Mouse (Mus musculus) olfactory bulb, adult 2 months (tissue): Measurements from ENCODE around the gene Serpine1.

Source experiments
- CTCF ChIP-seq: fragments of 200-500 bp; IDR thresholded peaks from 2 replicates; pipeline ENCODE4 v1.5.1; 2012; ENCODE audit warnings: low read depth, mild to moderate bottlenecking, low read length, moderate library complexity; ENCODE audit not compliant: insufficient read depth
- POLR2A ChIP-seq: fragments of 200-500 bp; IDR thresholded peaks from 2 replicates; pipeline ENCODE4 v1.6.1; 2012; ENCODE audit warnings: mild to moderate bottlenecking, low read depth, low read length, moderate library complexity; ENCODE audit not compliant: insufficient read depth

- no peak for TF ChIP-seq CTCF
- no peak for TF ChIP-seq POLR2A
Observed at GRCm38 (mm10) chr5:137078041-137078440, 6.0 kb upstream of the Serpine1 start.
